Mouse (Mus musculus) embryonic facial prominence, embryonic 14.5 days (tissue): ENCODE data around the gene Tmprss7. TPM values are rescaled to one million over a fixed set of nuclear protein-coding genes. Genes with fewer than 3 reads are reported as not detected.
A peak's percentile ranks its signal among the peaks of the same experiment; 100 is the strongest.

ENCODE experiments used
- ATAC-seq: fragments of 200-750 bp; cut with Nextera tagmentation; 2 replicates; pipeline ENCODE4 v1.8.0; 2017; ENCODE audit warnings: low read depth, moderate number of reproducible peaks, moderate TSS enrichment
- DNase-seq: peaks from one replicate; pipeline ENCODE4 v3.0.0-alpha.2; 2015; ENCODE audit warnings: low spot score
- H3K27ac ChIP-seq: fragments of 300-500 bp; sonication (generic); replicated peaks from 2 replicates; pipeline ENCODE4 v1.5.1; 2014; ENCODE audit warnings: low read depth, mild to moderate bottlenecking, low read length, moderate library complexity
- H3K27me3 ChIP-seq: fragments of 300-500 bp; sonication (generic); replicated peaks from 2 replicates; pipeline ENCODE4 v1.6.1; 2014; ENCODE audit warnings: low read length; ENCODE audit not compliant: control insufficient read depth, insufficient read depth
- H3K36me3 ChIP-seq: fragments of 300-500 bp; sonication (generic); 2 replicates; pipeline ENCODE4 v1.6.1; 2014; ENCODE audit warnings: low read length, mixed read lengths; ENCODE audit not compliant: control insufficient read depth, insufficient read depth
- H3K4me1 ChIP-seq: fragments of 300-500 bp; sonication (generic); 2 replicates; pipeline ENCODE4 v1.6.1; 2014; ENCODE audit warnings: antibody characterized with exemption, low read length; ENCODE audit not compliant: control insufficient read depth, insufficient read depth
- H3K4me2 ChIP-seq: fragments of 300-500 bp; sonication (generic); 2 replicates; pipeline ENCODE4 v1.6.1; 2014; ENCODE audit warnings: low read depth, mild to moderate bottlenecking, low read length, moderate library complexity, mixed read lengths
- H3K4me3 ChIP-seq: fragments of 300-500 bp; sonication (generic); 2 replicates; pipeline ENCODE4 v1.5.1; 2014; ENCODE audit warnings: low read depth, mild to moderate bottlenecking, low read length
- H3K9ac ChIP-seq: fragments of 300-500 bp; sonication (generic); 2 replicates; pipeline ENCODE4 v1.6.1; 2014; ENCODE audit warnings: low read depth, mild to moderate bottlenecking, low read length, moderate library complexity, mixed read lengths
- H3K9me3 ChIP-seq: fragments of 300-500 bp; sonication (generic); 2 replicates; pipeline ENCODE4 v1.6.1; 2016; ENCODE audit warnings: low read length; ENCODE audit not compliant: control insufficient read depth
- WGBS: fragments of 180-500 bp; shearing (Covaris S2); extraction: QIAGEN DNeasy Blood & Tissue Kit; methylation state at CpG from one replicate; pipeline ENCODE4 v1.1.7; 2014; 5-methylcytosine and 5-hydroxymethylcytosine counted together
- polyA plus RNA-seq: library from polyadenylated mRNA; unstranded; fragments of >200 nt; fragmentation: Nextera tagmentation; extraction: Ambion mirVana; gene quantifications from 2 replicates; pipeline ENCODE4 v1.2.1, GENCODE M21; 2014

Tmprss7 gene
- polyA plus RNA-seq, 1 experiment from 2014 or later, result not detected

DNA sequence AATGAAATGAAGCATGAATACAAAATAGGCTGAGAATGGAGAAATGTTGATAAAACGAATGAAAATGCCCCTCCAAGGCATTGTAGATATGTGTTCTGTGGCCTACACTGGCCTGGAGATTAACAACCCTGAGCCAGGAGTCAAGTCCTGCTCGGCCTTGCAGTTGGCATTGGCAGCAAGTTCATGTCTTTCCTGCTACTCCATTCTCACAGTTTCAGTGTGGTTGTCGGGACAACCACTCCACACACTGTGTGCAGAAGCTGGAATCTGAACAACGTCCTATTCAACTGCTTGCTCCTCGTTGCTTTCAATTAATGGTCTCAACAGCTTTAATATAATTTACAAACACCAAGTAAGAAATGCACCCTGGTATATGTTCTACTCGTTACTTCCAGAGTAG, 4.5 kb upstream of the Tmprss7 start:
- DNase-seq, result no peak
- Histone ChIP-seq H3K9me3 (no peaks in the 10 kb centered on the region), H3K36me3 (no peaks in the 10 kb centered on the region), H3K4me1 (no peaks in the 10 kb centered on the region), H3K27ac (no peak overlapping the region), H3K27me3 (no peaks in the 10 kb centered on the region), H3K4me3 (no peak overlapping the region), H3K9ac (no peak overlapping the region), H3K4me2 (no peak overlapping the region)
- WGBS, result 77% methylated on average over 6 of the region's 6 CpGs
- no peak for ATAC-seq

DNA sequence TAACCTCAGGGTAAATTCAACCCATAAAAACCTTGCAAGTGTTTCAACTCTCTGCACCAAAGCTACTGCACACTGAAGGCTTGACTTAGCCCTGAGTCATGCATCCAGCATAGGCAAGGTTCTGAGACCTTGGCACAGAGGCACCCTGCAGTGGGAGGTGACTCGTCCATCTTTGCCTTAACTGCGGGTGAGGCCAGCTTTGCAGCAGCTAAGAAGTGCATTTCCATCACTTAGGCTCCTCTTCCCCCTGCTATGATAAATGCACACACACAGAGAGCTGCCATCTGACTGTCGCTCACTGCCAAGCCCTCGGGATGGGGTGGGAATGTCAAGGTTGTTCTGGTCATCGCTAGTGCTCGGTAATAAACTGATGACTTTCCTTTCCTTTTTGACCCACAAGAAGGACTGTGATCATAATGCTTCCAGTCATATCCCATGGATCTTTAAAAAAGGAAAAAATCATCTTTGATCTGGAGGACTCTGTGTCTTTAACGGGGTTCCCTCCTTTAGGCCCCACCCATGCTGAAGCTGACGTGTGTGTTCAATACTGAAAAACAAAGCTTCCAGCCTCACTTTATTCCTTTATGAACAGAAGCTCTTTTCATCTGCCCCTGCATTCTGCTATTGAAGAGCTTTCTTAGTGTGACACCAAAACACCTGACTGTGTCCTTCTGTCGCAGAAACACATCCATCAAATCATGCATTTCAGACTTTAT, 2.1 kb upstream of the Tmprss7 start:
- no peaks in the 10 kb centered on the region for H3K9me3 ChIP-seq
- H3K4me3 ChIP-seq, result no peak overlapping the region
- H3K27ac ChIP-seq, result no peak overlapping the region
- H3K4me1 ChIP-seq, result no peaks in the 10 kb centered on the region
- H3K4me2 ChIP-seq, result no peak overlapping the region
- H3K36me3 ChIP-seq, result no peaks in the 10 kb centered on the region
- ATAC-seq (no peak), DNase-seq (no peak)
- no peaks in the 10 kb centered on the region for H3K27me3 ChIP-seq
- H3K9ac ChIP-seq, result no peak overlapping the region
- 77% methylated on average over 9 of the region's 9 CpGs for WGBS

DNA sequence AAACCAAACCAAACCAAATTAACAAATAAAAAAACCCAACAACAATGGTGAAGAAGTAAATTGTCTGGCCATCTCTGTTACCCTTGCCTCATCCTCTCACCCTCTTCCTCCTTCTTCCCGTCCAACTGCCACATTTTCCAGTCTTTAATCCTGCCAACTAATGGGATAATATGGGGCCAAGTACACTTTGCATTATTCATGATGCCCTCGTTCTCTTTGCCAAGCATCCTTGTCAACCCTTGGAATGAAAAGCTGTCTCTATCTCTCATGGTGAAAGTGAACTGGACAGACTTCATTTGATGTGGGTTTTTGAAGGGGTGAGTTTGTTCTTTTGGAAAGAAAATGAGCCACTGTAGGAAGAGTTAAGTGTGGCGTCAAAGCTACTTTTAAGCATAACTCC, 607 bp downstream of the Tmprss7 start:
- Histone ChIP-seq H3K4me3 (no peak overlapping the region), H3K9ac (no peak overlapping the region), H3K4me1 (no peaks in the 10 kb centered on the region), H3K36me3 (no peaks in the 10 kb centered on the region), H3K27ac (no peak overlapping the region), H3K27me3 (no peaks in the 10 kb centered on the region), H3K4me2 (no peak overlapping the region), H3K9me3 (no peaks in the 10 kb centered on the region)
- WGBS, result 65% methylated on average over 3 of the region's 3 CpGs
- ATAC-seq (no peak), DNase-seq (no peak)

DNA sequence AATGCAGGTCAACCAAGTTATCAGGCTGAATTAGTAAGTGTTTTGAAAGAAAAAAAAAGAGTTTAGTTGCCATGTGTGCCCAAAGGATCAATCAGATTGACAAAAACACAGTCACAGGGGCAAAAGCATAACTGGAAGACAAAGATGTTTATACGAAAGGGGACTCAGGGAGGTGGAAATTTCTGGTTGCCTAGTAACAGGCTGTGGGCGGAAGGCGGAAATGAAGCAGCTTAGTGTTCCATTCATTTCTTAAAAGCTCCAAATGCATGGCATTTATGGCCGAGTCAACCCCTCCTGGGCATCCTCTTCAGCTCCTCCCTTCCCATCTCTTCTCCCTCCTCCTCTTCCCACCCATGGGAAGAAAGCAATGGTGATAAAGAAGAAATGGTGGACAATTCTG, 3.3 kb downstream of the Tmprss7 start:
- Histone ChIP-seq H3K27me3 (no peaks in the 10 kb centered on the region), H3K9me3 (no peaks in the 10 kb centered on the region), H3K36me3 (no peaks in the 10 kb centered on the region), H3K4me2 (no peak overlapping the region), H3K4me1 (no peaks in the 10 kb centered on the region), H3K4me3 (no peak overlapping the region), H3K9ac (no peak overlapping the region), H3K27ac (no peak overlapping the region)
- 33% methylated on average over 4 of the region's 4 CpGs for WGBS
- ATAC-seq, result no peak
- DNase-seq, result peak; percentile 46

DNA sequence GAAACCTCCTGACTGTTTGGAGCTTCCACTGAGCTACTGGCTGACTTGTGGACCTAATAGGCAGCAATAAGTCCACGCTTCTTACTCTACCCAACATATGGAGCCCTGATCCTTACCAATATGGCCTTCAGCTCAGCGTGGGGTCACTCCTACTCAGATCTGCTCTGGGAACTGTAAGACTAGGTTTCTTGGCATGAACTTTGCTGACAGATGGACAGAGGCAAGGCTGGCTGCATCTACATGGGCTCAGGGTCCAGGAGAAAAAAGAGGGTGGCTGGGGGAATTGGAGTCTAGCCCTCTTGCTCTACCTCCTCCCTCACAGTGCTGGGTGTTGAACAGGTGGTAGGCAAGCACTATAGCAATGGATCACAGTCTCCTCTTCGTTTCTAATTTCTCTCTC, 6.6 kb downstream of the Tmprss7 start:
- H3K27ac ChIP-seq, result no peak overlapping the region
- WGBS, result 87% methylated on average over 3 of the region's 3 CpGs
- no peak for ATAC-seq

DNA sequence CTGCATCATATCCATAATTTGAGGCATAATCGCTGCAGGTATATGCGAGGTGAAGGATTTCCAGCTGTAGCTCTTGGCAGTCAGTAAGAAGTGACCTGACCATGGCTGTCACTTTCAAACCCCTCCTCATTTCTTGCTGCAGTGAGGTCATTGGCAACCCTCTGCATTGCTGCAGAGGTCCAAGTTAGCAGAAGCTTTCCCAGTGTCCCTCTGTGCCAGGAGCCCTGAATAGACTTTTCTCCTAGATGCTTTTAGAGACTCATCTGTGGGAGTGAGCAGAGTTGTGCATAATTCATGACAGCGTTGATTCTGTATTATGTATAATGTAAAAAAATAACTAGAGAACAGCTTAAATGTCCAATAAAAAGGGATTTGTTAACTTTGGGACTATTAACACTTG, 8.2 kb downstream of the Tmprss7 start:
- WGBS, result 69% methylated on average over 3 of the region's 3 CpGs
- ATAC-seq (no peak), DNase-seq (no peak)
- no peaks in the 10 kb centered on the region for H3K36me3 ChIP-seq
- H3K4me1 ChIP-seq, result no peaks in the 10 kb centered on the region
- H3K4me3 ChIP-seq, result no peak overlapping the region
- no peaks in the 10 kb centered on the region for H3K9me3 ChIP-seq
- no peak overlapping the region for H3K4me2 ChIP-seq
- no peak overlapping the region for H3K9ac ChIP-seq
- no peak overlapping the region for H3K27ac ChIP-seq
- no peaks in the 10 kb centered on the region for H3K27me3 ChIP-seq

More for the DNA sequence above, 6.6 kb downstream of the Tmprss7 start:
- DNase-seq, result no peak
- no peak overlapping the region for H3K4me3 ChIP-seq
- no peaks in the 10 kb centered on the region for H3K27me3 ChIP-seq
- no peaks in the 10 kb centered on the region for H3K9me3 ChIP-seq
- H3K4me2 ChIP-seq, result no peak overlapping the region
- no peak overlapping the region for H3K9ac ChIP-seq
- no peaks in the 10 kb centered on the region for H3K36me3 ChIP-seq
- H3K4me1 ChIP-seq, result no peaks in the 10 kb centered on the region

DNA sequence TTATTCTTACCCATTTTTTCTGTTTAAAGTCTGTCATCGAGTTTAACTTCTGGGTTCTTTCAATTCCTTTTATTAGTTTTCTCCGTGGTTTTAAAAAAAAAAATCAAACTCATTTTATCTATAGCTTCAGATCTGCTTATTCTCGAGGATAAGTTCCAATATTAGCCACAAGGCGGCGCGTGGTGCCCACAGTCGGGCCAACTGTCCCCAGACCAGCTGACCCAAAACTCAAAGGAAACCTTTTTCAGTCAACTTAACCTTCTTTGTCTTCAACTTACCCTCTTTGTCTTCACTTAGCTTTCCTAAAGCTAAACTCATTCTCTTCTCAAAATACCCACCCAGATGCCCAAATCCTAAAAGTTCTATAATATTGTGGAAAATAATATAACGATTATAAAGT, 8.6 kb downstream of the Tmprss7 start:
- Histone ChIP-seq H3K9me3 (no peaks in the 10 kb centered on the region), H3K36me3 (no peaks in the 10 kb centered on the region), H3K4me2 (no peak overlapping the region), H3K27me3 (no peaks in the 10 kb centered on the region), H3K9ac (no peak overlapping the region), H3K4me3 (no peak overlapping the region), H3K4me1 (no peaks in the 10 kb centered on the region), H3K27ac (no peak overlapping the region)
- ATAC-seq (no peak), DNase-seq (peak; percentile 54)
- WGBS, result 13% methylated on average over 8 of the region's 8 CpGs

DNA sequence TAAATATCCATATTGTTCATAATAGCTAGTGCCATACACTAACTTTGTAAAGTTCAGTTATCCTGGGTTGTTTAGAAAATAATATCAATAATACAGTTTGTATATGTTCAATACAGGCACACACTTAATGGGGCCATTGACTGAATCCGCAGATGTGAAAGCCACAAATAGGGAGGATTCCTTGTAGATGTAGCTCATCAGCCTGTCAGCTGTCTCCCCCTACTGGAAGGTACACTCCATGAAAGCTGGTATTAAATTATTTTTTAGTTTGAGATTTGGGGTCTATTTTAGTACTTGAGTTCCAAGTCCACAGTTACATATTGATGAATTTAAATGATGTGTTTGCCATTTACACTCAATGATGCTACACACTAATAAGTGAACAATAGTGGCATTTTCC, 17.0 kb downstream of the Tmprss7 start:
- peak; percentile 35 for DNase-seq
- WGBS, result 24% methylated on average over 1 of the region's 1 CpGs
- no peak for ATAC-seq

DNA sequence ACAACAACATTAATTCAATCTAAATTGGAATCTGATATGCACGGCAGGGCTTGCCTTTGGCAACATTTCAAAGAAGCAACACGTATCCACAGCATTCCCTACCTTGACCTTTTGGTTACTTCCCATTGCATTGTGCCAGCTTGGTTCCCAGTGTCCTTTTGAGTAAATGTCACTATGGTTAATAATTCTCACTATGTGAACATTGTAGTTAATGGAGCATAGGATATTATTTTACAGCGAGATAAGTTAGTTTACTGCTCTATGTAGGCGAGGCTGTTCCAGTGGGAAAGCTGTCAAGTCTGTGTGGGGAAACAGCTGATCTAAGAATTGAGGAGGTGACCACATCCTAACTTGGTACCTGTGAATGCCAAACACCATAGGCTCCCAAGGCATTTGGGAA, 23.5 kb downstream of the Tmprss7 start:
- H3K4me2 ChIP-seq, result no peak overlapping the region
- no peak overlapping the region for H3K9ac ChIP-seq
- no peaks in the 10 kb centered on the region for H3K9me3 ChIP-seq
- WGBS, result 56% methylated on average over 4 of the region's 4 CpGs
- H3K27ac ChIP-seq, result no peak overlapping the region
- no peaks in the 10 kb centered on the region for H3K4me1 ChIP-seq
- DNase-seq, result no peak
- H3K36me3 ChIP-seq, result no peaks in the 10 kb centered on the region
- H3K4me3 ChIP-seq, result no peak overlapping the region
- no peaks in the 10 kb centered on the region for H3K27me3 ChIP-seq
- ATAC-seq, result no peak

More for the DNA sequence above, 17.0 kb downstream of the Tmprss7 start:
- Histone ChIP-seq H3K9ac (no peak overlapping the region), H3K4me1 (no peaks in the 10 kb centered on the region), H3K27ac (no peak overlapping the region), H3K9me3 (no peaks in the 10 kb centered on the region), H3K27me3 (no peaks in the 10 kb centered on the region), H3K4me3 (no peak overlapping the region), H3K36me3 (no peaks in the 10 kb centered on the region), H3K4me2 (no peak overlapping the region)
